Mouse (Mus musculus) kidney, postnatal 36 days (tissue): ENCODE data around the gene Ttc30a2.
"Not testable (repeated sequence)": the region's sequence is repeated elsewhere in the genome, so short reads cannot be mapped to it uniquely, and the experiment has no call there.

Experiments used
- DNase-seq, 2 experiments: peaks; one replicate each; pipeline ENCODE4 v3.0.0; 2021 to 2022; ENCODE audit warnings: mixed read lengths in 2 of 2

The Ttc30a2 gene

DNA sequence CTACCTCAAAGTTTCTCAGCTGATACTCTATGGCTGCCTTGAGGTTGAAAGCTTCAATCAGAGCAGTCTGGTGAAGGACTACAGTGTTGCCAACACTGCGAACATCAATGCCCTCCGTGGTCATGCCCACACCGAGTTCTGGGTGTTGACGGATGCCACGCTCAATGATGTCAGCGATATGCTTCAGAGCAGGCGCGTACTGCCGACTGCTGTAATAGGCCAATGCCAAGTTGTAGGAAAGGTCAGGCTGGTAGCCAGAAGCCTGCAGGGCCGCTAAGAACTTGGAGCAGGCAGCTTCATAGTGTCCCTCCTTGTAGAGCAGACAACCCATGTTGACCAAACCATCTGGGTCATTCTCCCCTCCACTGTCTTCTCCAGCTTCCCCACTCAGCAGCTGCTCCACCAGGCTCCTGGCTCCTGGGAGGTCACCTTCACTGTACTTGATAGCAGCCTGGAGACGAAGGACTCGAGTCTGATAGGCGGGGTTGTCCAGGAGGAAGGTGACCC, 3.0 kb upstream of the Ttc30a2 start:
- DNase-seq = not testable (repeated sequence)

DNA sequence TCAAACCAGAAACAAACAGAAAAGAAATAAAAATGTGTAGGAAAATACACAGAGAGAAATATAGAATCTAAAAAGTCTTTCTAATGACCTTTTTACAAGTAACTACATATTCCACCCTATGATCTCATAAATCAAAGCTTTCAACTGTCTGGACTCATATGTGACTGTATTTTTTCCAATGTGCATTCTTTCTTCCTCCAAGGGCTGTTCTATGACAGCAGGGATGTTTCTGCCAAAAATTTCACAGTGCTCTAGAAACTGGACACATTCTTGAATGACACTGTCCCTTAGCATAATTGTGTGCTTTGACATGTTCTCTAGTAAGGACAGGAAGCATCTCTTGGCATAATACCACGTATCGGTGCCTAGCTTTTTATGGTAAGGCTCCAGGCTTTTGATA, 1.9 kb downstream of the Ttc30a2 start:
- not testable (repeated sequence) for DNase-seq

DNA sequence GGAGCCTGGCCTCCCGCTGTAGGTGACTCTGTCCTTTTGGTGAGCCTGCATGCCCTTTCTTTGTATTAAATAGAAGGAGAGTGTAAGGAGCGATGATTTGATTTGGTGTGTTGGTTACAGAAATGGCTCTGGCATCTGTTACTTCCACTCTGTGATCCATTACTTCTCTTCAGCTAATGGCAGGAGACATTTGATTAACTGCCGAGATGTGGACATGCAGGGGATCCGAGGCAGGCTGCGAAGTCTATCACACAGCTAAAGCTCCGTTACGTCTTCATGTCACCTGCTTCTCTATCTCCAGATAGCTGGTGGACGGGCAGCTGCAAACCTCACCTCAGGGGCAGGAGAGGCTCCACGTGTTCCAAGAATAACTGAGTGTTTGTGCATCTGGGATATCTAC, 3.8 kb downstream of the Ttc30a2 start:
- DNase-seq = no peak

DNA sequence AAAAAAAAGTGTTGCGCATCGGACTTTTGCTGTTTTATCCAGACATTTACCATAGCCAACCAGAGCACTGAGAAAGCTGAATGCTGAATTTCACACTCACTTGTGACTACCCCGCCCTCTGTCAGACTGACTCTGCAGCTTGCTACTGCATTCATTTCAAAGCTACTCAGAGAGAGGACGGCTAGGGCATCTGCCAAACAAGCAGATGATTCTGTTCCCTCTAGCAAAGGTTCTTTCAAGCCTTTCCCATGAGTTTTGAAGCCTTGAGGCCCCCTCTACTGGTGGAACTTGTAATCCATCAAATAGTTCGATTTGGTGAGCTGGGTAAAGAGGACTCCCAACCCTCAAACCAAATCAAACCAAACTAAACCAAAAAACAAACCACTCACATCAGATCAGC, 13.0 kb downstream of the Ttc30a2 start:
- peak; percentile 63 to 64 for DNase-seq

DNA sequence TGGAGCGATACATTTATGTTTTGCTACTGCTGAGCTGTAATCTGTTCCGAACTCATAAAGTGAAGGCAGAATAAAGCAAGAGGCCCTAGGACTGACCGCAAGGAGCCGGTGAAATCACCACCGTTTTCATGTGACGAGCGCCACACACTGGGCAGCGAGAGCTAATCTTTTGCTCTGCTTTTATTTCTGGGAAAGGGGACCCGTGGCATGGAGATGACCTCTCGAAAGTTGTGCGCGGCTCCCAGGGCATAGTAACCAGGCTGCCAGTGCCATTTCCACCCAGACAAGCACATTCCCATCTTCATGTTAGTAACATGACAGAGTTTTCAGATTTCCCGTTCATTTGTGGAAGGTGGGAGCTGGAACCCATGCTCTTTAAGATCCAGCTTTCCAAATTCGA, 13.5 kb downstream of the Ttc30a2 start:
- DNase-seq = peak; percentile 59 to 79

DNA sequence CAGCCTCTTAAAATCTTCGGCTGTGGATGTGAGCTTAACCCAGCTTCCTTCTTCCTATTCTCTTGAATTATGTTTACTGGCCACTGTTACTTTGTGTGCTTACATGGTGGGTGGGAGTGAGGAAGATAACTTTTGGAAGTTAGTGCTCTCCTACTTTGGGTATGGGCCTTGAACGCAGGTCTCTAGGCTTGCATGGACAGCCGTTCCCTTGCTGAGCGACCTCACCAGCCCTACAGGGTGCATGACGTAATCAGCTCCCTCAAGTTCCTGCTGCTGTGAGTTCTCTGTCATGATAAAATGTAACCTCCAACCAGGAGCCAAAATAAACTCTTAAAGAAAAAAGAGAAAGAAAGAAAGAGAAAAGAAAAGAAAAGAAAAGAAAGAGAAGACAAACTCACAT, 13.9 kb downstream of the Ttc30a2 start:
- DNase-seq = no peak

DNA sequence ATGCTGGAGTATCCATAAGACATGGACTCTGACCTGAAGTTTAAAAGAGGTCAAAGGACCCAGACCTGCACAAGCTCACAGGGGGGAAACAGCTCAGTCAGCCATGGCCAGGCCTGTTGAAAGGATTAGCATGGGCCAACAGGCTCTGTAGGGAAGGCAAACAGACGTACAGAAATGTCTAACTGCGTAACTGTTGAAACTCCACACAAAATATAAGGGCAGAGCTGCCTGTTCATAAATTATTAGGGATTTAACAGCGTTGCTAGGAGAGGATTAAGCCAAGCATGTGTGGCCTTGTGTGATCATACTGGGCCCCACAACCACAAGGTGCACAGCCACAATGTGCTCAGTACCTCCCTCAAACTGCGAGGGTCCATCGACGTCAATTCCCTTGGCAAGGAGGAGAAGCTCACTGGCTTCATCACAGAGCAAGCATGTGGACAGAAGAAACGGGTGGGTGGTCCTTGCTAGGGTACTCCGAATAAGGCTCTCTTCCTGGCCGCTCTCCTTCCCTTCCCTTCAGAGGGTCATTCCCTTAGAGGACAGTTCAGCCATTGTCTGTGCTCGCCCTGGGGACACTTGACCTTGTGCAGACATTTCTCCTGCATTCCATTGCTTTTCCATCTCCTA, 14.6 kb downstream of the Ttc30a2 start:
- no peak for DNase-seq

DNA sequence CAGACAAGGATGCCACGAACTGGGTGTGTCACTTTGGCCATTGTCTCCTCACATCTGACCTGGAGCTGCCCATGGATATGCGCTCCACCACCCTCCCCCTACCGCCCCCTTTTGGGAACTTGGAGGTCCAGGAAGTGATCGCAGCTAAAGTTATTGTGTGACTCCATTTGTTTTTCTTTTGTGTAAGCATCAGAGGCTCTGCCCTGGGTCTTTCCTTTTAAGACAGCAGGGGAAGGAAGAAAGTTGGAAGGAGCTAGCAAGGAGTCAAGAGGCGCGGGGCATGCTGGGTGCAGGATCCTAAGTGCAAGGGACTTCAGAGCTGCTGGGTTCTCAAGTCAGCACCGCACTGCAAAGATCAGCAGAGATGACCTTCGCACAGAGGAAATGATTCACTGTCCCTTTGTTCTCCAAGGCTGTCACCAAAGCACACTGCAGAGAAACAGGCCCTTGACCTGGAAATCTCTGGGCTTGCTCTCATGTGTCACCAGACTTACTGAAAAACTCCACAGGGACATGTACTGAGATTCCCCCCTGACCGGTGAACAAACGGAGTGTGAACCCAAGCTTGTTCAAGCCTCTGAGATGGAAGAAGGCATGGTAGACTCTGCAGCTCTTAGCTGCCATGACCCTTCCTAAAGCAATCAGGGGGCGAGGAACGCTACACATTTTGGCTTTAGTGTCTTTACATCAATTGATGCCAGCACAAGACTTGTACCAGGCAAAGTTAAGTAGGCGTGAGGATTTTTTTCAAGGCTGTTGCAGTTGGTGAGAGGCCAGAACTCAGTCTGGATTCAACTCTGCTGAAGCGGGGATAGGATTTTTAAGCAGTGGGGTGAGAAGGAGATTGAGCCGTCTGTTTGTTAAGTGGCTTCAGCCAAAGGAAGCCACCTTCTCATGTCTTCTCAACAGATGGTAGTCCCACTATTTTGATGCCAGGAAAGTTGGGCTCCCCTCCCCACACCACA, 17.3 kb downstream of the Ttc30a2 start:
- peak; percentile 50 for DNase-seq

DNA sequence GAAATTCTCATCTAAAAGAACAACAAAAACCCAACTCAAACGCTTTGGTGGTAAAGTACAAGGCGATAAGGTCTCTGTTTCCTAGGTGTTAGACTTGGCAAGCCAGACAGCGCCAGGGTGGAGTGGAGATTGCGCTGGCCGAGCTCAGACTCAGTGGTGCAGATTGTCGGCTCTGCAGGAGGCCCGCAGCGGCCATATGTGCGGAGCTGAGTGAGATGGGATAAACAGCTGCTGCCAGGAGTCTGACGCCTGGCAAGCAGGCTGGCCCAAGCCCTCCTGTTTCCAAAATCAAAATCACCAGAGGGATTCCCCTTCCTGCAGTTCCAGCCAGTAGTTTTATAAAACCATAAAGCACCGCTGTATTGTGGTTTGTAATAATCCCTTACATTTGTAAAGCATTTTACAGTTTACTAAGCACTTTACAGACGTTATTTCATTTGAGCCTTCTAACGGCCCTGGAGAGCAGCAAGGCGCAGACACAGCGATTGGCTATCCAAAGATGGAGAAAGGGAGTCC, 18.1 kb downstream of the Ttc30a2 start:
- no peak for DNase-seq

DNA sequence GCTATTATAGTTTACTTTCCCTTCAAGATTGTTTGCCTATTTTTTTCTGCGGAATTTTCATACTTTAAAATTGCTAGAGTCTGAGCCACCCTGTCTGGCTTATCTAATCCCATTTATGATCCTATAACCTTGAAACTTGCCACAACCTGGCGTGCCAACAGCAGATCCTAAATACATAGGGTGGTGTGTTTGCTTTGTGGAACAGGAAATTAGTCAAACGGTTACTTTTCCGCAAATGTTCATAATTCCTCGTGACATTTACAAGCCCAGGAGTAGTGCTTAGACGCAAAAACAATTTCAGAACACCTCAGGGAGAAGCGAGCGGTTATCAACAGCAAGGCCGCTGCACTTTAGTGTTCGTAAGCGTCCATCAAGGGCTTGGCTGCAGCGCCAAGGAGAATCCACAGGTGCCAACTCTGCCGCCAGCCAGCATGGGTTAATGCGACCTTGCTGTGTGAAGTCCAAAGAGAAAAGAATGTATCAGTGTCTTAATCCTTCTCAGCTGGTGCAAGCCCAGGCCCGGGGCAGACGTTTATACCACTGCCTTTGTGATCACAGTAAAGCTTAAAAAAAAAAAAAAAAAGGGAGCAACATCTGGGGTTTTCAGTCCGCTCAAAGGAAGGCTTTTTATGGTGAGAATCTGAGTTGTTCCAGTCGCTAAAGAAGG, 18.7 kb downstream of the Ttc30a2 start:
- DNase-seq = peak in 1 of 2 experiments; percentile 20

DNA sequence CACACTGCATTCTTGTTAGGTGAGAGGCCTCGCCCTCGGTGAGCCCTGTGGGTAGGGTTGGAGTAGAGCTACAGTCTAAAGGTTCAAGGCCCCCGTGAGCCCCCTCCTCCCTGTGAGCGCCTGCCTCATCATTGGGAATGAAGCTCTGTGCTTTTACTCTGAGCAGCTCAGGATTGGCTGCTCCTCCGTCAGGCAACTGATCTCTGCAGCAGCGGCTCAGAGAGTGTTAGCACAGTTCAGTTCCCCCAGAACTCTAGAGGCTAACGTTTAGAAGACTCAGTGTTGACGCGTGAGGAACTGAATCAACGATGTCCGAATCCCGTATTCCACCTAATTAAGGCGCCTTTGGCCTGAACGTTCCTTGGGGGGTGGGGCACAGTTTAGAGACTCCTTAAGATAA, 22.3 kb downstream of the Ttc30a2 start:
- DNase-seq = no peak

DNA sequence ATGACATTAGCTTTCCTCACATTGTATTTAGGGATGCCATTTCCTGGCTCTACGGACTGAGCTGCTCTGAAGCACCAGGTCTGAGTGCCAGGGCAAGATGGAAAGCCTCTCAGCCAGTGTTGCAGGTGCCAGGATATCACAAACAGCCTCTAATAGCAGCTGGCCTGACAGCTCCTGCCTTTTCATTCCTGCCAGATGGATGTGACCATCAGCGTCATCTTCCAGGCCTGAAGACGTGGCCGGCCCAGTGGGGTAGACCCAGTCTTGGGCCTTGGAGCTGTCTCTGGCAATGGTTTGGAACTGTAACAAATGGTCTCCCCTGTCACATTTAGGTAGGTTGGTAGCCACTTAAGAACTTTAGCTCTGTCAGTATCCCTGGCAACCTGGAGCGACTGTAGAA, 24.6 kb downstream of the Ttc30a2 start:
- no peak for DNase-seq

DNA sequence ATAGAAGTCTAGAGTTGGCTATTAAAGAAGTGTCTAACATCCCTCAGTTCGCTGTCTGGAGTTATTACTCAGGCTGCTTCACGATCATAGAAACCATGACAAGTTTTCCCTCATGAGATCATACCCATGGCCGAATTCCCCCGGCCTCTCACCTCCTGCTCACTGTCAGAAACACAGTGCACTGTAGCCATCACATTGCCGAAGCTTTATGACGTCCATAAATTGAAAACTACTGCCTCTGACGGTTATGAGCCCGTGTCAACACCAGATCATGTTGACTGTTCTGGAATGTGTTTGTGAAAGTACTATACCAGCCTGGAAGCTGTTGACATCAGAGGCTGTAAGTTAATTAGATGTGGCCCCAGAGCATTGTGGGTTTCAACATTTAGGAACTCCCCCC, 27.3 kb downstream of the Ttc30a2 start:
- DNase-seq = no peak

DNA sequence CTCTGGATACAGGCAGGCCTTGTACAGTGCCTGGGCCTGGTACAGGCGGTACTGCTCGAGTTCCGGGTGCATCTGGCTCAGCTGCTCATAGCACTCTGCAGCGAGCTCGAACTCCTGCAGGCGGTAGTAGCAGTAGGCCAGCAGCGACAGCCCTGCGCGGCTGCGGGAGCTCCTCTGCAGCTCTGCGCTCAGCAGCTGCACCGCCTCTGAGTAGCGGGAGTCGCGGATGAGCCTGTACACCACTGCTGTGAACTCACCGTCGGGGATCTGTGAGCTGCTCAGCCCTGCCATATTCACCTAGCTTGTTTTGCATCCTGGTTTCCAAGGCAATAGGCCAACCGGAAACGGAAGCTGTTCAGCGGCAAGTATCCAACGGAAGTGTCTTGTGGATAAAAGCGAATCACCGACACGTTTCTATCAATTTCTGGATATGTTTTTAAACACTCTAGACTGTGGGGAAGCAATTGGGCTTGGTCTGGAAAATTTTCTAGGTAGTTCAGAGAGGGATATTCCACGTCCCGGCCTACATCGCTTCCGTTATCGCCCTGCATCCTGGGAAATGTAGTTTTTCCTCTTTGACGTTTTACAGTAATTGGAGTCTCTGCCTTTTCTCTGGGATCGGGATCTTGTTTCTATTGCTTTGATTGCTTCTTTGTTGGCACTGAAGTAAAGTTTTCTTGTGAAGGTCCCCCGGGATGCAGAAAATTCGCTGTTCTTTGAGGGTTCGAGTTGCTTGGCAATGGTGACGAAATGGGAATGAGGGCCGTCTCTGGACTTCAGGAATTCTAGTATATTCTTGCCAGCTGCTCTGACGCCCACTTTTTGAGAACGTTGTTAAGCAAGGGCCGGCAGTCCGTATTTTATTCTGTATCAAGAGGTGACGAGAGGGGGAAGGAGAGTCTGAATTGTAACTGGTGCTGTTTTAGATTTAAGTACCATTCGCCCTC, 39.6 kb downstream of the Ttc30a2 start, which contains the start of gene Ttc30b:
Gene Ttc30b, minus strand, starts transcription at position 469 of the 947 bp plus-strand sequence.
- DNase-seq = peak; percentile 82 to 89

DNA sequence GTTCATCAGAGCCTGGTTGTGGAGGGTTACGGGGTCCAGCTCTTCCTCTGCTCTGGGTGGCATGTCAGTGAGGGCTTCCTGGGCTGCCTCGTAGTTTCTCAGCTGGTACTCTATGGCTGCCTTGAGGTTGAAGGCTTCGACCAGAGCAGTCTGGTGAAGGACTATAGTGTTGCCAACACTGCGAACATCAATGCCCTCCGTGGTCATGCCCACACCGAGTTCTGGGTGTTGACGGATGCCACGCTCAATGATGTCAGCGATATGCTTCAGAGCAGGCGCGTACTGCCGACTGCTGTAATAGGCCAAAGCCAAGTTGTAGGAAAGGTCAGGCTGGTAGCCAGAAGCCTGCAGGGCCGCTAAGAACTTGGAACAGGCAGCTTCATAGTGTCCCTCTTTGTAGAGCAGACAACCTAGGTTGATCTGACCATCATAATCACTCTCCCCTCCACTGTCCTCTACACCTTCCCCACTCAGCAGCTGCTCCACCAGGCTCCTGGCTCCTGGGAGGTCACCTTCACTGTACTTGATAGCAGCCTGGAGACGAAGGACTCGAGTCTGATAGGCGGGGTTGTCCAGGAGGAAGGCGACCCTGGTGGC, 40.4 kb downstream of the Ttc30a2 start:
- not testable (repeated sequence) for DNase-seq

DNA sequence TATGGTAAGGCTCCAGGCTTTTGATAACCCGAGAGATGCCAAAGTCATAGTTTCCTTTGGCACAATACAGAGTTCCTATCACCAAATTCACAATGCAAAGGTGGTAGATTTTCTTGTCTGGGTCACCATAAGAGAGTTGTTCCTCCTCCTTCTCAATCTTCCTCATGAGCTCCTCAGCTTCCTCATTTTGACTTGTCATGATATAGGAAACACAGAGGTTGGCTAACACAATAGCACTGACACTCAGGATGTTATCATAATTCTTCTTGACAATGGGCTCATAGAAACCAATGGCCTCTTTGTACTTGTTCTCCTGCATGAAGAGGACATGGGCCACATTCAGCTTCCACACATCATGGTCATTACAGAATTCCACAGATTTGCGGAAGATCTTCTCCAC, 41.3 kb downstream of the Ttc30a2 start:
- not testable (repeated sequence) for DNase-seq

DNA sequence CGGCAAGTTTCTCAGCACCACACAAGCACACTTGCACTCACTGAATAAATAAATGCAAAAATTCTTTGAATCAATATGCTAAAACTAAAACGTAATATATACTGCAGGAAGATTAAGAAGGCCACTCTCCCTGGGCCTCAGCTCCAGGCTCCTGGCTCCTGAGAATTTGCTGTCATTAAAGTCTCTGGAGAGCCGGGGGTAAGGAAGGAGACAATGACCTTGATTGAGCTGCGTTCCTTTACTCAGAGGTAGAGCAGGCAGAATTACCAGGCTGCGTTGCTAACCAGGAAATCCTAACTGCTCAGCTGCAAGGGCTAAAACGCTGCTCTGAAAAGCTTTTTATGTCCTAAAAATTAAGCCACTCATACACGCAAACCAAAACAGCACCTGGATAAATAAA, 44.4 kb downstream of the Ttc30a2 start:
- no peak for DNase-seq

DNA sequence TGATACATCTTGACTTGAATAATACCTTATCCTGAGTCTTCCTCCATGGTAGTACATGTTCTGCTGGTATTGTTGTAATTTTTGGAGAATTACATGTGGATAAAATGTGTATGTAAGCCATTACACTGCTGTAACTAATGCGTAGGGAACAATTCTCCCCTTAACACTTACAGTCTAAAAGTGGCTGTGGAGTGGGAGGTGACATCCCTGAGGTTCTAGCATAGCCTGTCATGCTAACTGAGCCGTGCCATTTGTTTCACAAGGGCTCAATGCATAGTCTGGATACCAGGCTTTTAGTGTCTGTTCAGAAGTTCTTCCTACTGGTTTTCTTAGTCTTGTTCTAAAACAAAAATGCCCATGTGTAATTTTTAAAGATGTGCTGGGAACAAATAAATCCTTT, 47.0 kb downstream of the Ttc30a2 start:
- DNase-seq = no peak

DNA sequence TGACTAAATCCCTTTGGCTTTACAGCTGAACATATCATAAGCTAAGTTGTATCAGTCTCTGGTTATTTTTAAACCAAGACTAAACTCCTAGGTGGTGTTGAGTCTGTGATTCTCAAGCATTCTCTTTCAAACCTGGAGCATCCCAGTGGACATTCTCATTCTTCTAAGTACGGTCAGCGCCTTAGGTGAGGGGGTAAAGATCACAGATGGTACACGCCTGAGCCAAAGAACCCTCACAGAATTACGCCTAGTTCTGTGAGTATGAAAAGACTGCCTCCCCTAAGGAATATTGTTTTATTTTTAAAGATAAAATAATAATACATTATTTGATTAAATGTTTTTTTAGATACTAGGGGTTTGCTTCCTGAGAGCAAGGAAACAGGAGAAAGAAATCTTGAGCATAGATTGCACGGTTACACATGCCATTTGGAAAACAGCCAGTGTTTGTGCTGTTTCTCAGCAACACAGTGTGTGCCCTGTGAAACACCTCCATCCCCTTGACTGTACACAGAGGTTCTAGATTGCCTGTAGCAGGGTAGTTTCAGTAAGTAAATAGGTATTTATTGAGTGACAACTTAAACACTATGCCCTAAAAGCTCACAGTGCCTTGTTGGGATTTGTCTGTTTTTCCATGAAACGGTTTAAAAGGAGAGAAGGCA, 48.1 kb downstream of the Ttc30a2 start:
- DNase-seq = no peak

DNA sequence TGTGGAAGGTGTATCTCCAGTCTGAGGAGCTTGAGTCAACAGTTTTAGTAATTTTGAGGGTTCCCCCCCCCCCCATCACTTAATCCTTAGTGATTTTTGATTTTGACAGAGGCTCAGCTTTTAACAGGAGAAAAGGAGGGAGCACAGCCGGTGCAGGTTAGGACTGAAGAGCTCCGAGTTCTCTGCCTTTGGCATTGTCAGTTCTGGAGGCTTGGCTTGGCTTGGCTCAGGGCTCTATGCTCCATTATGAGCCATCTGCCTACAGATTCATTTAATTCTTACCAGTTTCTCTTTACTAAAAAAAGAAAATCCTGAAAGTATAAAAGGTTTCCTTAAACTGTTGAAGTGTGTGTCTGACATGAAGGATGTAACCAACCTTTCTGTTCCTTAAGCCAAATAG, 48.8 kb downstream of the Ttc30a2 start:
- DNase-seq = no peak

DNA sequence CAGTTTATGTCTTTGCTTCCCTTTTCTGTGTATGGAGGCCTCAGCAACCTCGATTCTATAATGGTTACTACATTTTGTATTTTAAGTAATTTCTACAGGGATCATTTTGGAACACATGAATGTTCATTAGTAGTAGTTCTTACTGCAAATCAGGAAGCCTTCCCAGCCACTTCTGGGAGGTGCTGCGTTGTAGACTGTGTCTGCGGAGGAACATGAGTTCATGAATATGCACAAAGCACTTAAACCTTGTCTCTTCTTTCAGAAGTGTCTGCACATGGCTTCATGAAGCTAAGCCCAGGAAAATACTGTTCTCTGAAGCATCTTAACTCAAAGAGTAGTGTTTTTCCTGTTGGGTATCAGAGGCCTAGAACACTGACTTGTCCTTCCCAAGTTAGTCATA, 50.0 kb downstream of the Ttc30a2 start:
- no peak for DNase-seq
